Mouse (Mus musculus) embryonic facial prominence, embryonic 11.5 days (tissue): Measurements from ENCODE around the gene Gm28308. TPM values are rescaled to one million over a fixed set of nuclear protein-coding genes. Genes with fewer than 3 reads are reported as not detected.

Source experiments
- ATAC-seq: fragments of 200-750 bp; cut with Nextera tagmentation; replicated peaks from 2 replicates; pipeline ENCODE4 v1.8.0; 2017; ENCODE audit warnings: low read depth; ENCODE audit not compliant: insufficient number of reproducible peaks, low FRiP score, low TSS enrichment
- DNase-seq: peaks from one replicate; pipeline ENCODE4 v3.0.0-alpha.2; 2015; ENCODE audit warnings: low spot score
- H3K27ac ChIP-seq: fragments of 300-500 bp; sonication (generic); replicated peaks from 2 replicates; pipeline ENCODE4 v1.5.1; 2014; ENCODE audit warnings: mild to moderate bottlenecking, low read depth, low read length, control low read depth
- H3K27me3 ChIP-seq: fragments of 300-500 bp; sonication (generic); 2 replicates; pipeline ENCODE4 v1.6.1; 2014; ENCODE audit warnings: mild to moderate bottlenecking, low read length, moderate library complexity, mixed read lengths; ENCODE audit not compliant: control insufficient read depth, insufficient read depth
- H3K36me3 ChIP-seq: fragments of 300-500 bp; sonication (generic); replicated peaks from 2 replicates; pipeline ENCODE4 v1.6.1; 2014; ENCODE audit warnings: low read depth, mild to moderate bottlenecking, low read length, moderate library complexity, mixed read lengths; ENCODE audit not compliant: control insufficient read depth, insufficient read depth
- H3K4me1 ChIP-seq: fragments of 300-500 bp; sonication (generic); 2 replicates; pipeline ENCODE4 v1.6.1; 2014; ENCODE audit warnings: low read length, mixed read lengths; ENCODE audit not compliant: control insufficient read depth, insufficient read depth
- H3K4me2 ChIP-seq: fragments of 300-500 bp; sonication (generic); 2 replicates; pipeline ENCODE4 v1.6.1; 2014; ENCODE audit warnings: low read depth, mild to moderate bottlenecking, control low read depth, low read length, moderate library complexity
- H3K4me3 ChIP-seq: fragments of 300-500 bp; sonication (generic); 2 replicates; pipeline ENCODE4 v1.5.1; 2014; ENCODE audit warnings: low read depth, low read length, control low read depth
- H3K9ac ChIP-seq: fragments of 300-500 bp; sonication (generic); replicated peaks from 2 replicates; pipeline ENCODE4 v1.6.1; 2014; ENCODE audit warnings: mild to moderate bottlenecking, control low read depth, low read length
- H3K9me3 ChIP-seq: fragments of 300-500 bp; sonication (generic); replicated peaks from 2 replicates; pipeline ENCODE4 v1.6.1; 2016; ENCODE audit warnings: mild to moderate bottlenecking, low read length, inconsistent platforms, mixed read lengths; ENCODE audit not compliant: control insufficient read depth
- WGBS: fragments of 180-500 bp; shearing (Covaris S2); extraction: QIAGEN DNeasy Blood & Tissue Kit; methylation state at CpG from one replicate; pipeline ENCODE4 v1.1.7; 2014; 5-methylcytosine and 5-hydroxymethylcytosine counted together
- polyA plus RNA-seq: library from polyadenylated mRNA; unstranded; fragments of >200 nt; fragmentation: Nextera tagmentation; extraction: Ambion mirVana; gene quantifications from 2 replicates; pipeline ENCODE4 v1.2.1, GENCODE M21; 2014

Gm28308 gene
- polyA plus RNA-seq, 1 experiment from 2014 or later = 0.38 TPM

- Histone ChIP-seq H3K9ac (no peak overlapping the region), H3K36me3 (no peaks in the 10 kb centered on the region), H3K27me3 (no peaks in the 10 kb centered on the region), H3K27ac (no peak overlapping the region), H3K4me1 (no peaks in the 10 kb centered on the region), H3K4me2 (no peak overlapping the region), H3K9me3 (no peaks in the 10 kb centered on the region), H3K4me3 (no peak overlapping the region)
- DNase-seq (no peak), ATAC-seq (no peak)
- 84% methylated on average over 5 of the region's 5 CpGs for WGBS
These were observed 74.0 kb downstream of the Gm28308 start for GRCm38 (mm10) chr6:52139115-52139514.

- ATAC-seq = no peak
- Histone ChIP-seq H3K4me3 (no peak overlapping the region), H3K27me3 (no peaks in the 10 kb centered on the region), H3K36me3 (no peaks in the 10 kb centered on the region), H3K27ac (no peak overlapping the region), H3K4me2 (no peak overlapping the region), H3K9me3 (no peaks in the 10 kb centered on the region), H3K9ac (no peak overlapping the region), H3K4me1 (no peaks in the 10 kb centered on the region)
- DNase-seq = no peak
- WGBS = 62% methylated on average over 10 of the region's 10 CpGs
These were observed 74.6 kb downstream of the Gm28308 start for GRCm38 (mm10) chr6:52138576-52138975.

- Histone ChIP-seq H3K27ac (no peak overlapping the region), H3K4me3 (no peak overlapping the region), H3K36me3 (no peaks in the 10 kb centered on the region), H3K4me1 (no peaks in the 10 kb centered on the region), H3K9ac (no peak overlapping the region), H3K4me2 (no peak overlapping the region), H3K27me3 (no peaks in the 10 kb centered on the region), H3K9me3 (no peaks in the 10 kb centered on the region)
- WGBS = 62% methylated on average over 9 of the region's 9 CpGs
- DNase-seq (peak; percentile 63), ATAC-seq (no peak)
These were observed 75.2 kb downstream of the Gm28308 start for GRCm38 (mm10) chr6:52137841-52138535.

- H3K4me1 ChIP-seq = no peaks in the 10 kb centered on the region
- no peak for DNase-seq
- H3K27me3 ChIP-seq = no peaks in the 10 kb centered on the region
- H3K4me2 ChIP-seq = no peak overlapping the region
- H3K9ac ChIP-seq = no peak overlapping the region
- H3K4me3 ChIP-seq = no peak overlapping the region
- H3K27ac ChIP-seq = no peak overlapping the region
- no peak for ATAC-seq
- 78% methylated on average over 4 of the region's 4 CpGs for WGBS
- peaks cover 3% of the 10 kb centered on the region; the same call in 1 of the 2 replicates for H3K9me3 ChIP-seq
- no peaks in the 10 kb centered on the region for H3K36me3 ChIP-seq
These were observed 89.5 kb downstream of the Gm28308 start for GRCm38 (mm10) chr6:52123673-52124072.

- H3K36me3 ChIP-seq = no peaks in the 10 kb centered on the region
- no peak overlapping the region for H3K4me2 ChIP-seq
- no peak for ATAC-seq
- H3K9me3 ChIP-seq = no peaks in the 10 kb centered on the region
- H3K27me3 ChIP-seq = no peaks in the 10 kb centered on the region
- no peak overlapping the region for H3K9ac ChIP-seq
- H3K4me1 ChIP-seq = no peaks in the 10 kb centered on the region
- WGBS = 66% methylated on average over 3 of the region's 3 CpGs
- H3K4me3 ChIP-seq = no peak overlapping the region
- DNase-seq = no peak
- H3K27ac ChIP-seq = no peak overlapping the region
These were observed 92.0 kb downstream of the Gm28308 start for GRCm38 (mm10) chr6:52121173-52121572.

- Histone ChIP-seq H3K27ac (no peak overlapping the region), H3K4me1 (no peaks in the 10 kb centered on the region), H3K9me3 (no peaks in the 10 kb centered on the region), H3K36me3 (no peaks in the 10 kb centered on the region), H3K4me3 (no peak overlapping the region), H3K4me2 (no peak overlapping the region), H3K9ac (no peak overlapping the region), H3K27me3 (no peaks in the 10 kb centered on the region)
- DNase-seq = no peak
- ATAC-seq = no peak
- WGBS = 48% methylated on average over 6 of the region's 6 CpGs
These were observed 94.1 kb downstream of the Gm28308 start for GRCm38 (mm10) chr6:52118903-52119635.

- Histone ChIP-seq H3K9ac (no peak overlapping the region), H3K4me1 (no peaks in the 10 kb centered on the region), H3K27ac (no peak overlapping the region), H3K9me3 (no peaks in the 10 kb centered on the region), H3K27me3 (no peaks in the 10 kb centered on the region), H3K36me3 (no peaks in the 10 kb centered on the region), H3K4me3 (no peak overlapping the region), H3K4me2 (no peak overlapping the region)
- no peak for ATAC-seq
- 12% methylated on average over 5 of the region's 5 CpGs for WGBS
- no peak for DNase-seq
These were observed 97.2 kb downstream of the Gm28308 start for GRCm38 (mm10) chr6:52115899-52116298.
